Mouse (Mus musculus): ENCODE results near the gene Tmem242.

The Tmem242 gene

GRCm38 (mm10) chr17:5377151-5377929 lies 62.7 kb downstream of the Tmem242 start:
- no peak for DNase-seq (ENCODE audit: low spot score)

GRCm38 (mm10) chr17:5372951-5373350 lies 67.1 kb downstream of the Tmem242 start:
- DNase-seq (ENCODE audit: low spot score), result no peak

DNA sequence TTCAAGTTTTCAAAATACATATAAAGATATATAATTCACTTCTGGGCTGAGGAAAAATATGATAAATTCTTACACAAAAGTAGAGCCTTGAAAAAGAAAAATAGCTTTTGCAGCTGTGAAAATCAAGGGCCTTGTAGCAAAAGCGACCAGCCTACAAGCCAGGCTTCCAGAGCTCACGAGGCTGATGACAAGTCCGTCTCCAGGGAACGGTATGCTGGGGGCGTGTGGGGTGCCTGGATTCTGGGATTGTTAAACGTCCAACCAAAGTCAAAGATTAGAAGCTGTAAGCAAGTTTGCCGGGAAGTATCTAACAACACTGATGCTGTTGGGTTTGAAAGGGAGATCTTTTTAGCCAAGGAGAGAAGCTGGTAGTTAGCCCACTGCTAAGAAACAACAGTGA lies 68.5 kb downstream of the Tmem242 start:
- DNase-seq (ENCODE audit: low spot score), result no peak

DNA sequence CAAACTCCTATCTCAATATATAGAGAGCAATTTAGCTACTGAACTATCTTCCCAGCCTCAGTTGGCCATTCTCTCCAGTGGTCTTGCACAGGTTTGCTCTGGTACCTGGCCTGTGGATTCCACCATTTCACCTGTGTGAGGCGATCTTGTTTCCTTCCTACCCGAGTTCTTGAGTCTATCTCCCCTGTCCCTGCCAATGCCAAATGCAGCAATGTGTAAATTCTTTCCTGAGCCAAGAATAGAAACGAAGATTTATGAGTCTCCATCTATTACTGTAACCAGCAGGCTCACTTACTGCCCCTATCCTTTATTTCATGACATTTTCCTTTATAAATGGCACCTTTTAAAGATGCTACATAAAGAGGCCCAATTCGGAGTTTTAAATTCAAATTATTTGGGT lies 69.0 kb downstream of the Tmem242 start:
- no peak for DNase-seq (ENCODE audit: low spot score)

DNA sequence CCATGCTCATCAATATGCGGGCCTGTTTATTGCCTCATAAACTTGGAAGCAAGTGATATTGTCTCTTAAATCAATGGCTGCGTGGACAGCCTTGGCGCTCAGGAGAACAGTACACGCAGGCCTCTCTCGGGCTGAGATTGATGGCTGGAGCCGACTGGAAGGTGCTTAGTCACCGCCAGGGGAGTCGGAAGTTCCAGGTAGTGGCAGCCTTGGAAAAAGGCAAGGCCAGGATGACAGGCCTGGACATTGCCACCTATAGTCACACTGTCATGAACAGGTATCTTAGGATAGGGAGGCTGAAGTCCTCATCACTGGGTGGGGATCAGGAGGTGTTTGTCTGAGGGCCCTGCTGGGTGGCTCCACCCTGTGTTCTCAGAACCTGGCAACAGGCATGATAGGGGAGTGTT lies 74.1 kb downstream of the Tmem242 start:
- no peak for DNase-seq (ENCODE audit: low spot score)

Measured in T-cell, adult 2 months (primary cell).